Mouse (Mus musculus): Measurements from ENCODE around the gene Wdr83. TPM values are rescaled to one million over a fixed set of nuclear protein-coding genes. Genes with fewer than 3 reads are reported as not detected.

Wdr83 gene
- polyA plus RNA-seq (2015; fragmentation: Nextera tagmentation; extraction: Ambion mirVana) = 22.6 and 23.3 TPM in 2 replicates

GRCm38 (mm10) chr8:85081216-85081555 lies at the start of gene Wdr83:
Gene Wdr83 (minus strand): TSS chr8:85081306.

GRCm38 (mm10) chr8:85122995-85123394 lies 41.9 kb upstream of the Wdr83 start, which contains the start of gene Zfp791:
Gene Zfp791 (minus strand): TSS chr8:85123095.

GRCm38 (mm10) chr8:85083108-85083813 lies 2.2 kb upstream of the Wdr83 start, which contains the start of gene Man2b1:
Gene Man2b1 (plus strand): TSS chr8:85083270.

GRCm38 (mm10) chr8:85080532-85081215 lies 432 bp downstream of the Wdr83 start, which contains the start of gene Wdr83os:
Gene Wdr83os (plus strand): TSS chr8:85080740.

GRCm38 (mm10) chr8:85071514-85072281 lies 9.4 kb downstream of the Wdr83 start, which contains the start of gene Dhps:
Gene Dhps (plus strand): TSS chr8:85071757.

GRCm38 (mm10) chr8:85067982-85068381 lies 13.1 kb downstream of the Wdr83 start, which contains the start of gene Gm5741:
Gene Gm5741 (minus strand): TSS chr8:85067982.

GRCm38 (mm10) chr8:85059879-85060616 lies 21.1 kb downstream of the Wdr83 start, which contains the start of gene Fbxw9:
Gene Fbxw9 (plus strand): TSS chr8:85060055.

GRCm38 (mm10) chr8:85036718-85037365 lies 44.3 kb downstream of the Wdr83 start, which contains the start of gene Tnpo2:
Gene Tnpo2 (plus strand): TSS chr8:85036915.

GRCm38 (mm10) chr8:85026670-85027515 lies 54.2 kb downstream of the Wdr83 start, which contains the start of gene Trir:
Gene Trir (plus strand): TSS chr8:85026823.

GRCm38 (mm10) chr8:85025098-85025932 lies 55.8 kb downstream of the Wdr83 start, which contains the start of gene Asna1:
Gene Asna1 (minus strand): TSS chr8:85025281.

Small RNA genes within 50 kb of the gene (microRNA-seq; reads per million reads assigned to microRNA genes)
- not detected for gene Gm23388
- not detected for gene Mir7070

Other genes starting within 250 kb of the Wdr83 start
- gene Gadd45gip1, start 249.8 kb downstream of the Wdr83 start, polyA plus RNA-seq (2015; fragmentation: Nextera tagmentation; extraction: Ambion mirVana) = 28.0 and 29.7 TPM in 2 replicates
- gene Rad23a, start 240.6 kb downstream of the Wdr83 start, polyA plus RNA-seq (2015; fragmentation: Nextera tagmentation; extraction: Ambion mirVana) = 83.9 and 85.7 TPM in 2 replicates
- 351 and 422 TPM in 2 replicates for gene Calr, start 234.4 kb downstream of the Wdr83 start, polyA plus RNA-seq (2015; fragmentation: Nextera tagmentation; extraction: Ambion mirVana)
- 41.1 and 45.6 TPM in 2 replicates for gene Farsa, start 224.3 kb downstream of the Wdr83 start, polyA plus RNA-seq (2015; fragmentation: Nextera tagmentation; extraction: Ambion mirVana)
- gene Syce2, start 209.2 kb downstream of the Wdr83 start, polyA plus RNA-seq (2015; fragmentation: Nextera tagmentation; extraction: Ambion mirVana) = 15.2 and 20.5 TPM in 2 replicates
- 14.2 and 14.6 TPM in 2 replicates for gene Gcdh, start 187.4 kb downstream of the Wdr83 start, polyA plus RNA-seq (2015; fragmentation: Nextera tagmentation; extraction: Ambion mirVana)
- gene Klf1, start 179.4 kb downstream of the Wdr83 start, polyA plus RNA-seq (2015; fragmentation: Nextera tagmentation; extraction: Ambion mirVana) = 0.18 and 0.27 TPM in 2 replicates
- gene Dnase2a, start 172.7 kb downstream of the Wdr83 start, polyA plus RNA-seq (2015; fragmentation: Nextera tagmentation; extraction: Ambion mirVana) = 12.4 and 16.0 TPM in 2 replicates
- 0.29 and 0.31 TPM in 2 replicates for gene Mast1, start 143.9 kb downstream of the Wdr83 start, polyA plus RNA-seq (2015; fragmentation: Nextera tagmentation; extraction: Ambion mirVana)
- 0.13 TPM in 1 of 2 replicates, not detected in the other for gene Rtbdn, start 134.3 kb downstream of the Wdr83 start, polyA plus RNA-seq (2015; fragmentation: Nextera tagmentation; extraction: Ambion mirVana)
- gene Gm49661, start 111.9 kb downstream of the Wdr83 start, polyA plus RNA-seq (2015; fragmentation: Nextera tagmentation; extraction: Ambion mirVana) = 0.68 TPM in 1 of 2 replicates, not detected in the other
- 273 and 312 TPM in 2 replicates for gene Prdx2, start 111.7 kb downstream of the Wdr83 start, polyA plus RNA-seq (2015; fragmentation: Nextera tagmentation; extraction: Ambion mirVana)
- gene Rnaseh2a, start 111.5 kb downstream of the Wdr83 start, polyA plus RNA-seq (2015; fragmentation: Nextera tagmentation; extraction: Ambion mirVana) = 64.5 and 71.3 TPM in 2 replicates
- gene Junb, start 102.6 kb downstream of the Wdr83 start, polyA plus RNA-seq (2015; fragmentation: Nextera tagmentation; extraction: Ambion mirVana) = 87.6 and 102 TPM in 2 replicates
- gene Hook2, start 90.7 kb downstream of the Wdr83 start, polyA plus RNA-seq (2015; fragmentation: Nextera tagmentation; extraction: Ambion mirVana) = 20.5 and 20.7 TPM in 2 replicates
- gene Best2, start 66.8 kb downstream of the Wdr83 start, polyA plus RNA-seq (2015; fragmentation: Nextera tagmentation; extraction: Ambion mirVana) = not detected in 2 replicates
- gene Asna1, start 56.0 kb downstream of the Wdr83 start, polyA plus RNA-seq (2015; fragmentation: Nextera tagmentation; extraction: Ambion mirVana) = 65.8 and 66.1 TPM in 2 replicates
- 79.0 and 83.5 TPM in 2 replicates for gene Trir, start 54.5 kb downstream of the Wdr83 start, polyA plus RNA-seq (2015; fragmentation: Nextera tagmentation; extraction: Ambion mirVana)
- 23.5 and 26.1 TPM in 2 replicates for gene Tnpo2, start 44.4 kb downstream of the Wdr83 start, polyA plus RNA-seq (2015; fragmentation: Nextera tagmentation; extraction: Ambion mirVana)
- 32.7 and 34.1 TPM in 2 replicates for gene Fbxw9, start 21.3 kb downstream of the Wdr83 start, polyA plus RNA-seq (2015; fragmentation: Nextera tagmentation; extraction: Ambion mirVana)
- not detected in 2 replicates for gene Gm5741, start 13.3 kb downstream of the Wdr83 start, polyA plus RNA-seq (2015; fragmentation: Nextera tagmentation; extraction: Ambion mirVana)
- gene Dhps, start 9.5 kb downstream of the Wdr83 start, polyA plus RNA-seq (2015; fragmentation: Nextera tagmentation; extraction: Ambion mirVana) = 35.2 and 40.8 TPM in 2 replicates
- 111 and 116 TPM in 2 replicates for gene Wdr83os, start 566 bp downstream of the Wdr83 start, polyA plus RNA-seq (2015; fragmentation: Nextera tagmentation; extraction: Ambion mirVana)
- 31.1 and 48.4 TPM in 2 replicates for gene Man2b1, start 2.0 kb upstream of the Wdr83 start, polyA plus RNA-seq (2015; fragmentation: Nextera tagmentation; extraction: Ambion mirVana)
- 1.5 and 1.9 TPM in 2 replicates for gene Zfp791, start 41.8 kb upstream of the Wdr83 start, polyA plus RNA-seq (2015; fragmentation: Nextera tagmentation; extraction: Ambion mirVana)
- not detected in 2 replicates for gene Cks1brt, start 70.6 kb upstream of the Wdr83 start, polyA plus RNA-seq (2015; fragmentation: Nextera tagmentation; extraction: Ambion mirVana)
- gene Olfr371, start 144.7 kb upstream of the Wdr83 start, polyA plus RNA-seq (2015; fragmentation: Nextera tagmentation; extraction: Ambion mirVana) = not detected in 2 replicates
- 41.2 and 47.7 TPM in 2 replicates for gene Orc6, start 218.3 kb upstream of the Wdr83 start, polyA plus RNA-seq (2015; fragmentation: Nextera tagmentation; extraction: Ambion mirVana)
- gene Vps35, start 218.5 kb upstream of the Wdr83 start, polyA plus RNA-seq (2015; fragmentation: Nextera tagmentation; extraction: Ambion mirVana) = 111 and 128 TPM in 2 replicates

All from urinary bladder, postnatal 0 days (tissue).